Mouse (Mus musculus) limb, embryonic 10.5 days (tissue): ENCODE results near the gene Nhsl1. TPM values are rescaled to one million over a fixed set of nuclear protein-coding genes. Genes with fewer than 3 reads are reported as not detected.

ENCODE experiments used
- DNase-seq: peaks from one replicate; pipeline ENCODE4 v3.0.0-alpha.2; 2017; ENCODE audit warnings: low spot score
- H3K27ac ChIP-seq: fragments of 300-500 bp; sonication (generic); 2 replicates; pipeline ENCODE4 v1.5.1; 2016; ENCODE audit warnings: mild to moderate bottlenecking
- H3K27me3 ChIP-seq: fragments of 300-500 bp; sonication (generic); 2 replicates; pipeline ENCODE4 v1.6.1; 2016; ENCODE audit warnings: low read depth, mild to moderate bottlenecking; ENCODE audit not compliant: poor library complexity, severe bottlenecking
- H3K36me3 ChIP-seq: fragments of 300-500 bp; sonication (generic); 2 replicates; pipeline ENCODE4 v1.6.1; 2016; ENCODE audit warnings: mild to moderate bottlenecking, moderate library complexity
- H3K4me1 ChIP-seq: fragments of 300-500 bp; sonication (generic); 2 replicates; pipeline ENCODE4 v1.6.1; 2016
- H3K4me3 ChIP-seq: fragments of 300-500 bp; sonication (generic); 2 replicates; pipeline ENCODE4 v1.5.1; 2016; ENCODE audit warnings: mild to moderate bottlenecking, moderate library complexity
- H3K9me3 ChIP-seq: fragments of 300-500 bp; sonication (generic); replicated peaks from 2 replicates; pipeline ENCODE4 v1.6.1; 2016; ENCODE audit warnings: mild to moderate bottlenecking
- WGBS: fragments of 180-500 bp; shearing (Covaris S2); methylation state at CpG from one replicate; pipeline ENCODE4 v1.1.7; 2016; 5-methylcytosine and 5-hydroxymethylcytosine counted together
- polyA plus RNA-seq: library from polyadenylated mRNA; unstranded; fragments of >200 nt; fragmentation: Nextera tagmentation; extraction: Ambion mirVana; gene quantifications from 2 replicates; pipeline ENCODE4 v1.2.1, GENCODE M21; 2016

The Nhsl1 gene
- polyA plus RNA-seq, 1 experiment from 2014 or later, result 8.6 TPM

- WGBS, result 7% methylated on average over 23 of the region's 23 CpGs
- Histone ChIP-seq H3K4me3 (peak overlapping the region; percentile 40), H3K36me3 (no peaks in the 10 kb centered on the region), H3K27me3 (no peaks in the 10 kb centered on the region), H3K27ac (peak overlapping the region; percentile 66), H3K9me3 (no peaks in the 10 kb centered on the region), H3K4me1 (peaks cover 20% of the 10 kb centered on the region)
- DNase-seq, result peak; percentile 40
Observed at GRCm38 (mm10) chr10:18329096-18330038, 10.6 kb downstream of the Nhsl1 start.

GRCm38 (mm10) chr10:18330445-18330844 lies 11.7 kb downstream of the Nhsl1 start:
- H3K36me3 ChIP-seq, result no peaks in the 10 kb centered on the region

GRCm38 (mm10) chr10:18333575-18333974 lies 14.8 kb downstream of the Nhsl1 start:
- Histone ChIP-seq H3K9me3 (no peaks in the 10 kb centered on the region), H3K27ac (no peak overlapping the region), H3K4me3 (no peak overlapping the region), H3K36me3 (no peaks in the 10 kb centered on the region), H3K4me1 (peaks cover 13% of the 10 kb centered on the region), H3K27me3 (no peaks in the 10 kb centered on the region)
- DNase-seq, result no peak
- 54% methylated on average over 4 of the region's 4 CpGs for WGBS

More at GRCm38 (mm10) chr10:18330445-18330844, 11.7 kb downstream of the Nhsl1 start:
- Histone ChIP-seq H3K4me1 (peaks cover 20% of the 10 kb centered on the region), H3K9me3 (no peaks in the 10 kb centered on the region), H3K27ac (no peak overlapping the region), H3K4me3 (no peak overlapping the region), H3K27me3 (no peaks in the 10 kb centered on the region)
- DNase-seq, result no peak
- 88% methylated on average over 5 of the region's 5 CpGs for WGBS

GRCm38 (mm10) chr10:18334176-18334575 lies 15.4 kb downstream of the Nhsl1 start:
- H3K36me3 ChIP-seq, result no peaks in the 10 kb centered on the region
- no peak for DNase-seq
- peaks cover 7% of the 10 kb centered on the region for H3K4me1 ChIP-seq
- H3K4me3 ChIP-seq, result no peak overlapping the region
- H3K27ac ChIP-seq, result no peak overlapping the region
- H3K9me3 ChIP-seq, result no peaks in the 10 kb centered on the region
- H3K27me3 ChIP-seq, result no peaks in the 10 kb centered on the region
- 85% methylated on average over 4 of the region's 4 CpGs for WGBS

- H3K9me3 ChIP-seq, result no peaks in the 10 kb centered on the region
- no peak overlapping the region for H3K4me3 ChIP-seq
- H3K27me3 ChIP-seq, result no peaks in the 10 kb centered on the region
- no peak for DNase-seq
- 93% methylated on average over 9 of the region's 9 CpGs for WGBS
- H3K36me3 ChIP-seq, result no peaks in the 10 kb centered on the region
- peaks cover 2% of the 10 kb centered on the region for H3K4me1 ChIP-seq
- H3K27ac ChIP-seq, result no peak overlapping the region
Observed at GRCm38 (mm10) chr10:18334734-18335133, 15.9 kb downstream of the Nhsl1 start.

- Histone ChIP-seq H3K9me3 (no peaks in the 10 kb centered on the region), H3K4me3 (no peak overlapping the region), H3K27me3 (no peaks in the 10 kb centered on the region), H3K27ac (no peak overlapping the region), H3K4me1 (peaks cover 21% of the 10 kb centered on the region), H3K36me3 (no peaks in the 10 kb centered on the region)
- WGBS, result 85% methylated on average over 5 of the region's 5 CpGs
- no peak for DNase-seq
Observed at GRCm38 (mm10) chr10:18337725-18338124, 18.9 kb downstream of the Nhsl1 start.

- WGBS, result 90% methylated on average over 6 of the region's 6 CpGs
- no peak for DNase-seq
Observed at GRCm38 (mm10) chr10:18339386-18339785, 20.6 kb downstream of the Nhsl1 start.

GRCm38 (mm10) chr10:18340930-18341329 lies 22.1 kb downstream of the Nhsl1 start:
- WGBS, result 76% methylated on average over 1 of the region's 1 CpGs
- DNase-seq, result no peak
- no peak overlapping the region for H3K27ac ChIP-seq

More at GRCm38 (mm10) chr10:18339386-18339785, 20.6 kb downstream of the Nhsl1 start:
- peaks cover 27% of the 10 kb centered on the region for H3K4me1 ChIP-seq
- no peaks in the 10 kb centered on the region for H3K27me3 ChIP-seq
- no peaks in the 10 kb centered on the region for H3K9me3 ChIP-seq
- no peak overlapping the region for H3K4me3 ChIP-seq
- no peak overlapping the region for H3K27ac ChIP-seq
- no peaks in the 10 kb centered on the region for H3K36me3 ChIP-seq

GRCm38 (mm10) chr10:18341444-18342196 lies 22.8 kb downstream of the Nhsl1 start:
- 39% methylated on average over 15 of the region's 15 CpGs for WGBS
- Histone ChIP-seq H3K27me3 (no peaks in the 10 kb centered on the region), H3K4me1 (peaks cover 27% of the 10 kb centered on the region), H3K27ac (peak overlapping the region; percentile 30; the same call in 1 of the 2 replicates), H3K36me3 (no peaks in the 10 kb centered on the region), H3K9me3 (no peaks in the 10 kb centered on the region), H3K4me3 (peak overlapping the region; percentile 17; the same call in 1 of the 2 replicates)
- no peak for DNase-seq

More at GRCm38 (mm10) chr10:18340930-18341329, 22.1 kb downstream of the Nhsl1 start:
- Histone ChIP-seq H3K36me3 (no peaks in the 10 kb centered on the region), H3K4me3 (no peak overlapping the region), H3K9me3 (no peaks in the 10 kb centered on the region), H3K4me1 (peaks cover 27% of the 10 kb centered on the region), H3K27me3 (no peaks in the 10 kb centered on the region)

GRCm38 (mm10) chr10:18347231-18347630 lies 28.4 kb downstream of the Nhsl1 start:
- WGBS, result 90% methylated on average over 15 of the region's 15 CpGs

GRCm38 (mm10) chr10:18350781-18351180 lies 32.0 kb downstream of the Nhsl1 start:
- H3K27me3 ChIP-seq, result no peaks in the 10 kb centered on the region
- no peak overlapping the region for H3K27ac ChIP-seq
- H3K4me1 ChIP-seq, result peaks cover 17% of the 10 kb centered on the region; the same call in 1 of the 2 replicates
- H3K4me3 ChIP-seq, result no peak overlapping the region
- WGBS, result 87% methylated on average over 4 of the region's 4 CpGs
- DNase-seq, result no peak
- no peaks in the 10 kb centered on the region for H3K9me3 ChIP-seq
- H3K36me3 ChIP-seq, result no peaks in the 10 kb centered on the region

More at GRCm38 (mm10) chr10:18347231-18347630, 28.4 kb downstream of the Nhsl1 start:
- peaks cover 10% of the 10 kb centered on the region; the same call in 1 of the 2 replicates for H3K4me1 ChIP-seq
- no peak for DNase-seq
- no peak overlapping the region for H3K4me3 ChIP-seq
- H3K9me3 ChIP-seq, result no peaks in the 10 kb centered on the region
- H3K27me3 ChIP-seq, result no peaks in the 10 kb centered on the region
- no peaks in the 10 kb centered on the region for H3K36me3 ChIP-seq
- no peak overlapping the region for H3K27ac ChIP-seq

- no peaks in the 10 kb centered on the region for H3K36me3 ChIP-seq
- no peaks in the 10 kb centered on the region for H3K9me3 ChIP-seq
- H3K27me3 ChIP-seq, result no peaks in the 10 kb centered on the region
- 89% methylated on average over 5 of the region's 5 CpGs for WGBS
- no peak overlapping the region for H3K4me3 ChIP-seq
- H3K4me1 ChIP-seq, result peaks cover 20% of the 10 kb centered on the region; the same call in 1 of the 2 replicates
- no peak overlapping the region for H3K27ac ChIP-seq
- DNase-seq, result no peak
Observed at GRCm38 (mm10) chr10:18352937-18353336, 34.2 kb downstream of the Nhsl1 start.
